Mouse (Mus musculus) cerebellum, postnatal 10 days (tissue): ENCODE data around the gene Ncam1.
A peak's percentile ranks its signal among the peaks of the same experiment; 100 is the strongest.

ENCODE experiments used
- DNase-seq, 2 experiments: peaks; one replicate each; pipeline ENCODE4 v3.0.0; 2021; ENCODE audit warnings: mixed read lengths in 2 of 2

Ncam1 gene

GRCm38 (mm10) chr9:49542593-49542992 lies 256.1 kb downstream of the Ncam1 start:
- no peak for DNase-seq

DNA sequence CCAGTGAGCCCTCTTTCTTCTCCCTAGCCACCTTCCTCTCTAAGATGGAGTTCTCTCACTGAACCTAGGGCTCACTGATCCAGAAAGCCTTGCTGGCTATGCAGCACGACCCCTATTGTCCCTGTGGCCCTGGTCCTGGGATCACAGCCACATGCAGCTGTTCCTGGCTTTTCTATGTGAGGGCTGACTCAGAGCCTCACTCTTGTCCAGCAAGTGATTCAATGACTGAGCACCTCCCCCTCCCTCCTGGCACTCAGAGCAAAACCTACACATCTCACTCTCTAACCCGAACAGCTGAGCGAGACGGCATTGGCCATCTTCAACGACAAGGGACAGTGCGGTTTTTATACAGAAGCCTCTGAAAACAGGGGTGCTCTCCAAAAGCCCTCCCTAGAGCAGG lies 260.9 kb downstream of the Ncam1 start:
- DNase-seq, result no peak

DNA sequence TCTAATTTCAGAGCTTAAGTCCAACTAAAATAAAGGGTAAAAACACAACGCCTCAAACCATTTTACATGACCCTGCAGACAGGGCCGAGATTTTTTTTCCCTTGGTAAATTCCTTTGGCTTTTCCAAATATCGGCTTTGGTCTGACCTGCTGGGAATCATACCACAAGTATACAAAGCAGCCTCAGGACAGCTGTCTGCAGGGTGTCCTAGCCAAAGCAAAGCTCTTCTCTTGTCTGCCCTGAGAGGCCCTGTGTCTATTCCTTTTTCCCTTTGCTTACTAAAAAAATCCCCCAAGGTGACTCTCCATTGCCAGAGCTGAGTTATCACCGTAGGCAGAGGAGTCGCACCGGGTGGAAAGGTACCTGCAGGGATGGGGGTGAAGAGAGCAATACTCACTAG lies 262.1 kb downstream of the Ncam1 start:
- DNase-seq, result no peak

DNA sequence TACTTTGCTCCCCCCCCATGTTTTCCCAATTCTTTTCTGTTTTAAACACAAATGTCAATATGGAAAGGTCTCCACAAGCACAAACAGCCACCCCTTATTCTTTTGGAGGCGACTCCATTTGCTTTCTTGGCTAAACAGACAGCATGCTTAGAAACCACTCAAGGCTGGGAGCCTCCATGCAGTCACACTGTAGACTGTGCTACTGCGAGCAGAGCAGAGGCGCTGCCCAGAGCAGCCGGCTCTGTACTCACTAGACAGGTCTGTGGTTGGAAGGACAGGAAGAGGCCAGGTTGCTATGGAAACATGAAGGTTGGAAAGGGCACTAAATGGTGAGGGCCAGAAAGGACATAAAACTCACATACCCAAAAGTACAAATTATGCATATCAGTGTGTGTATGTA lies 263.8 kb downstream of the Ncam1 start:
- no peak for DNase-seq

- DNase-seq, result no peak
Measured at GRCm38 (mm10) chr9:49533912-49534491, 264.7 kb downstream of the Ncam1 start.

DNA sequence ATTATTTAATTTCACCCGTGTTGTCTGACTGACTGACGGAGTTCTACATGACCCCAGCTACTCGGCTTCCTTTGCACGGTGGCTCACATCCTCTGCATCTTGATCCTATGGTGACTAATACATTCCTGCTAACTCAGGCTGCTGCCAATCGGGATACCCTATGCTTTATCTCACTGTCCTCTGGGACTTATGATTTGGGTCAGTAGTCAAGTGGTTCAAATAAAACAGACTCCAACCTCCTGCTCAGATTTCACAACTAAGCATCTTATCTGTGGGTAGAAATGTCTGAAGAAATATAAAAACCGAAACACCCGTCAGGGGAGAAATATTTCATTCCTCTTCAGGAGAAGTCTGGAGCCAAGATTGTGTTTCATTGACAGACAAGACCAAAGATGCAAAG lies 265.3 kb downstream of the Ncam1 start:
- no peak for DNase-seq

DNA sequence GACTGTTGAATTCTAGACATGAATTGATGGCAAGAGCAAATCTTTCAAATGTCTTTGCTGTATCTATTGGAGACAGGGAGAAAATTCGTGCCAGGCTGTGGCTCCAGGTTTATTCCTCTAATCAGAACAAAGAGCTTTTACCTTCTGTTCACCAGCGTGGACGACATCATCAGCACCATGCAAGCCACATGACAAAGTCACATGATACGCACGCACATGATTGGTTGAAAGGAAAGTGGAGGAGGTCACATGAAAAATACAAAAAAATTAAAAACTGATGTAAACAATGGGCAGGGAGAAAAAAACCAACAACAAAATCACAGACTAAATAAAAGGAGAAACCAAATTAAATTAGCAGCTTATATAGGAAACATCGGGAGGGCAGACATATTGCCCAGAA lies 266.9 kb downstream of the Ncam1 start:
- no peak for DNase-seq

GRCm38 (mm10) chr9:49531257-49531656 lies 267.5 kb downstream of the Ncam1 start:
- DNase-seq, result no peak

DNA sequence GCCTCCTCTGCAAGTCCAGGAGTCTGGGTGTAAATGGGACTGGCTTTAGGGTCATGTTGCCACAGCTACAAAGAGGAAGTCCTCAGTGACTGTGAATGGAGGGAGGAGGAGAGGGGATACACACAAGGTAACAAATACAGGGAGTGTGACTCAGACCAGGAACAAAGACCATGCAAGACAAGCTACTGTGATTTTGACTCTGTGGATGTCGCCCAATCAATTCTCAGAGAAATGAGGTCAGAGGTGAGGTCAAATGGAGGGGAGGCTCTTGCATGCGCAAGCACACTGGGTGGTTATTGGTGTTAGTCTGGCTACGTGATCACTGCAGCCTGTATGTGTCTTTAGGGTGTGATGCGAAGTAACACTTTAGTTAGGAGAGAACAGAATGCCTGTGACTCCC lies 268.0 kb downstream of the Ncam1 start:
- no peak for DNase-seq

DNA sequence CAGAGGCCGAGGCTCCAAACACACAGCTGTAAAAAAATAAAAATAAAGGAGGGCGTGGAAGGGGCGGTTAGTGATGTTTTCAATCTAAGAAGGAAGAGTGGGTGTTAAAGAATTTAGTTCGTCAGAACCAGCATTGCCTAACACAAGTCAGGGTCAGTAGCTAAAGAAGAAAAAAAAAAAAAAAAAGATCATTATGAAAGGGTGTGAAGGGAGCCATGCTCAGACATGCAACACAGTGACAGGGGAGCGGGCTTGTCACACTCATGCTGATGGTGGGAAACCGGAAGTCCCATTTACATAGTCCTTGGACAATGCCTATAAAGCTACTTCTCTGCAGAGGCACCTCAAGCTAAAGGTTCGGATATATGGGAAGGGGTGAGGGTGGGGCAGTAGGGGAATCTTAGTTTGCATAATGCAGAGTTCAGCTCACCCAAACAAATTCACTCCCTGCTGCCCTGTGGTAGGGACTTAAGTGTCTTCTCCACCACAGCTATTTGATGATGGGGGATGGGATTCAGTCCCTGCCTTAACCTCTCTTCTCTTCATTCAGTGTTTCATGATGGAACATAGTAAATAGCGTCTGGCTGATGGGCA lies 269.3 kb downstream of the Ncam1 start:
- DNase-seq, result no peak

GRCm38 (mm10) chr9:49528943-49529342 lies 269.8 kb downstream of the Ncam1 start:
- peak; percentile 73 to 80 for DNase-seq

GRCm38 (mm10) chr9:49528026-49528425 lies 270.7 kb downstream of the Ncam1 start:
- DNase-seq, result no peak

- peak in 1 of 2 experiments; percentile 37 for DNase-seq
Measured at GRCm38 (mm10) chr9:49527340-49527739, 271.4 kb downstream of the Ncam1 start.

- no peak for DNase-seq
Measured at GRCm38 (mm10) chr9:49524721-49525120, 274.0 kb downstream of the Ncam1 start.

- DNase-seq, result no peak
Measured at GRCm38 (mm10) chr9:49523881-49524280, 274.8 kb downstream of the Ncam1 start.

GRCm38 (mm10) chr9:49514306-49514705 lies 284.4 kb downstream of the Ncam1 start:
- DNase-seq, result no peak

GRCm38 (mm10) chr9:49510666-49511065 lies 288.1 kb downstream of the Ncam1 start:
- no peak for DNase-seq

DNA sequence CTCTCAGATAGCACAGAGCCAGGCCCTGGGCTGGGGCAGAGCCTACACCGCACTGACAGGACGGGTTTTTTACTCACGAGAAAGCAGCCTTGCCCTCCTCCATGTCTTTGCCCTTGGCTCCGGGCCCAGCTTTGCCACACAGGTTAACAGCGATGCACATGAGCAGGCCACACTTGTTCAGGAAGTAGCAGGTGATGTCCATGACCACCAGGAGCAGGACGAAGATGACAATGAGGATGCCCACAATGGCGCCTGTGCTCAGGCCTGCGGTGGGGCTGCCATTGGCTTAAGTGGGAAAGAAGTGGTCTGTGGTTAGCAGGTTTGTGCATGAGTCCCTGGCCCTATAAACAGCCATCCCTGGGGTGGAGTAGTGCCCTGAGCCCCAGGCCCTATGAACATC lies 289.1 kb downstream of the Ncam1 start:
- no peak for DNase-seq

- no peak for DNase-seq
Measured at GRCm38 (mm10) chr9:49509094-49509493, 289.6 kb downstream of the Ncam1 start.

DNA sequence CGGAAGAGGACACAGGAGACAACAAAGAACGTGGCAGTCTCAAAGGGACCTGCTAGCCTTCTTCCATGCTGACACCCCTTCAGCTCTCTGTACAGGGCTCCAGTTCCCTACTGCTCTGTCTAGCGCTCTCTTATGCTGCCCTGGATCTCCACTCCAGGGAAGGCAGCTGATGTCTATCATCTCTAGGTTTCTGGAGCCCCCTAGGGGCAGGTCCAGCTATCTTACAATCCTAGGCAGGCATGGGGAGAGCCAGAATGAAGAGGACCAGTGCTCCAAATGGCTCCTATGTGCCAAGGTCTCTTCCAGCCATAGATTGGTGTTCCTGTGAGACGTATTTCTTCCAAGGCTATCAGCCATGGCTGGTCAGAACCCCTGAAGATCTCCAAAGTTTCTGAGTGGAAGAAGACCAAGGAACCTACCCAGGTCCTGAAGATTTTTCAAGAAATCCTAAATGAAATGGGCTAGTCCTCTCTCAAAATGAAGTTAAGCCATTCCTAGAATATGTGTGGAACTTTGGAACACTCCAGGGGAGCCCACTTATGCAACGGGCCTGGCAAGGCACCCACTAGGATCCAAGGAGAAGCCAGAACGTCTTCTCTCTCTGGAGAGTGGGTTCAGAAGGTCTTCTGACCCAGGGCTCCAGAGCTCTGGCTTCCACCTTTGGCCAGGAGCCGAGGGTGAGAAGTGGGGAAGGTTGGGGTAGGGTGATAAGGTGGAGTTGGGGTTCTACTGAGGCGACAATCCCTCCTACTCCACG lies 290.7 kb downstream of the Ncam1 start:
- DNase-seq, result peak in 1 of 2 experiments; percentile 28

- DNase-seq, result no peak
Measured at GRCm38 (mm10) chr9:49504658-49505057, 294.1 kb downstream of the Ncam1 start.

- no peak for DNase-seq
Measured at GRCm38 (mm10) chr9:49502245-49502644, 296.5 kb downstream of the Ncam1 start.

DNA sequence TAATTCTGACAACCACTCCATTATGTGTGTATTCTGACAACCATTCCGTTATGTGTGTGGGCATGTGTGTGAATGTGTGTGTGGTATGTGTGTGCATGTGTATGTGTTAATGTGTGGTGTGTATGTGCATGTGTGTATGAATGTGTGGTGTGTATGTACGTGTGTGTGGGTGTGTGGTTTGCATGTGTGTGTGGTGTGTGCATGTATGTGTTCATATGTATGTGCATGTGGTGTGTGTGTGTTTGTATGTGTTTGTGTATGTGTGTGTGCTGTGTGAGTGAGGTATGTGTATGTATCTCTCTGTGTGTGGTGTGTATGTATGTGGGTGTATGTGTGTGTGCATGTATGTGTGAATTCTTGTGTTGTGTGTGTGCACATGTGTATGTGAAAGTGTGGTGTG lies 298.8 kb downstream of the Ncam1 start:
- no peak for DNase-seq

DNA sequence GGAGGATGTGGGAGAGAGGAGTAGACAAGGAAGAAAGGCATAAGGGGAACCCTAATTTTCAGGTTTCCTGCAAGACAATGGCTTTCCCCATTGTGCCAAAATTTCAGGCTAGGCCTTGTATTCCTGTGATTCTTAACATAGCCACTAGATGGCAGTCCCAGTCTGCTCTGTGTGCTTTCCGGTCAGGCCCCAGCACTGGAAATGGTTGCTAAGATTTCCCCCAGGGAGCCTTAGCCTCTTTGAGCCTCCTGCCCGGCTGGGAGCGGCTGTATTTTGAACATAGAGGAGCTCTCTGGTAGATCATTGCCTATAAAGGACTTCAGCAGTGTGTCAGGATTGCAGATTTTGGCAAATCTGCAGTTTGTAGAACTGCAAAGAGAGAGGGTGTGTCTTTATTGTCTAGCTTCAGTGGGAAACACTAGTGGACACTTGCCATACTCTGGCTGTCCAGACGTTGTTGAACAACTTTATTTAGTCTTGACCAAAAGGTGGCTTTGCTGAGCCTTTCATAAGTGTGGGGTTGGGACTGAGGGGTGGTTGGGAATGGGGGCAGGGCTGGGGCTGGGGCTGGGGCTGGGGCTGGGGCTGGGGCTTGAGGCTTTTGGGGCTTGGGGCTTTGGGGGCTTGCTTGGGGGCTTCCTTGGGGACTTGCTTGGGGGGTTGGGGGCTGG lies 304.6 kb downstream of the Ncam1 start:
- peak; percentile 82 to 90 for DNase-seq
